Mouse (Mus musculus) midbrain, embryonic 16.5 days (tissue): ENCODE data around the gene Dnal1. TPM values are rescaled to one million over a fixed set of nuclear protein-coding genes. Genes with fewer than 3 reads are reported as not detected.

Experiments
- ATAC-seq: fragments of 200-750 bp; cut with Nextera tagmentation; 2 replicates; pipeline ENCODE4 v1.8.0; 2017; ENCODE audit warnings: moderate TSS enrichment
- H3K27ac ChIP-seq: fragments of 300-500 bp; sonication (generic); 2 replicates; pipeline ENCODE4 v1.5.1; 2014; ENCODE audit warnings: mild to moderate bottlenecking, low read length, mixed read lengths
- H3K27me3 ChIP-seq: fragments of 300-500 bp; sonication (generic); 2 replicates; pipeline ENCODE4 v1.6.1; 2014; ENCODE audit warnings: low read depth, low read length, mixed read lengths; ENCODE audit not compliant: control insufficient read depth, insufficient read depth
- H3K36me3 ChIP-seq: fragments of 300-500 bp; sonication (generic); 2 replicates; pipeline ENCODE4 v1.6.1; 2014; ENCODE audit warnings: mild to moderate bottlenecking, low read length, moderate library complexity, mixed read lengths; ENCODE audit not compliant: control insufficient read depth, insufficient read depth
- H3K4me1 ChIP-seq: fragments of 300-500 bp; sonication (generic); 2 replicates; pipeline ENCODE4 v1.6.1; 2014; ENCODE audit warnings: mild to moderate bottlenecking, low read length, mixed read lengths; ENCODE audit not compliant: control insufficient read depth, insufficient read depth
- H3K4me2 ChIP-seq: fragments of 300-500 bp; sonication (generic); 2 replicates; pipeline ENCODE4 v1.6.1; 2014; ENCODE audit warnings: mild to moderate bottlenecking, low read length, mixed read lengths
- H3K4me3 ChIP-seq: fragments of 300-500 bp; sonication (generic); 2 replicates; pipeline ENCODE4 v1.5.1; 2014; ENCODE audit warnings: low read depth, mild to moderate bottlenecking, low read length, moderate library complexity, mixed read lengths
- H3K9ac ChIP-seq: fragments of 300-500 bp; sonication (generic); 2 replicates; pipeline ENCODE4 v1.6.1; 2014; ENCODE audit warnings: low read depth, low read length, mixed read lengths
- H3K9me3 ChIP-seq: fragments of 300-500 bp; sonication (generic); replicated peaks from 2 replicates; pipeline ENCODE4 v1.6.1; 2014; ENCODE audit warnings: mild to moderate bottlenecking, low read length, mixed read lengths; ENCODE audit not compliant: control insufficient read depth, poor library complexity, severe bottlenecking
- WGBS: fragments of 180-500 bp; shearing (Covaris S2); extraction: QIAGEN DNeasy Blood & Tissue Kit; methylation state at CpG from one replicate; pipeline ENCODE4 v1.1.7; 2014; 5-methylcytosine and 5-hydroxymethylcytosine counted together
- polyA plus RNA-seq: library from polyadenylated mRNA; unstranded; fragments of >200 nt; fragmentation: Nextera tagmentation; extraction: Ambion mirVana; gene quantifications from 2 replicates; pipeline ENCODE4 v1.2.1, GENCODE M21; 2015

The Dnal1 gene
- polyA plus RNA-seq, 1 experiment from 2014 or later = 9.1 TPM

GRCm38 (mm10) chr12:84110814-84111213 lies 3.4 kb upstream of the Dnal1 start:
- ATAC-seq = no peak
- H3K9me3 ChIP-seq = no peaks in the 10 kb centered on the region
- H3K4me1 ChIP-seq = peaks cover 10% of the 10 kb centered on the region
- WGBS = 93% methylated on average over 4 of the region's 4 CpGs
- H3K27ac ChIP-seq = no peak overlapping the region
- H3K4me2 ChIP-seq = no peak overlapping the region
- no peaks in the 10 kb centered on the region for H3K27me3 ChIP-seq
- no peaks in the 10 kb centered on the region for H3K36me3 ChIP-seq
- no peak overlapping the region for H3K9ac ChIP-seq
- H3K4me3 ChIP-seq = no peak overlapping the region

- no peaks in the 10 kb centered on the region for H3K9me3 ChIP-seq
- H3K9ac ChIP-seq = no peak overlapping the region; the same call in 1 of the 2 replicates
- peaks cover 10% of the 10 kb centered on the region for H3K4me1 ChIP-seq
- H3K27me3 ChIP-seq = no peaks in the 10 kb centered on the region
- H3K4me3 ChIP-seq = peak overlapping the region; percentile 70
- H3K36me3 ChIP-seq = no peaks in the 10 kb centered on the region
- H3K27ac ChIP-seq = no peak overlapping the region
- ATAC-seq = no peak
- WGBS = 50% methylated on average over 6 of the region's 6 CpGs
- peak overlapping the region; percentile 53 for H3K4me2 ChIP-seq
Measured at GRCm38 (mm10) chr12:84113676-84114075, 490 bp upstream of the Dnal1 start.

GRCm38 (mm10) chr12:84119584-84119983 lies 5.4 kb downstream of the Dnal1 start:
- peaks cover 10% of the 10 kb centered on the region for H3K4me1 ChIP-seq
- H3K27ac ChIP-seq = no peak overlapping the region
- H3K36me3 ChIP-seq = no peaks in the 10 kb centered on the region
- H3K9ac ChIP-seq = no peak overlapping the region
- 93% methylated on average over 5 of the region's 5 CpGs for WGBS
- no peak overlapping the region for H3K4me3 ChIP-seq
- H3K4me2 ChIP-seq = no peak overlapping the region
- H3K9me3 ChIP-seq = no peaks in the 10 kb centered on the region
- no peak for ATAC-seq
- H3K27me3 ChIP-seq = no peaks in the 10 kb centered on the region

GRCm38 (mm10) chr12:84125892-84126291 lies 11.7 kb downstream of the Dnal1 start:
- 86% methylated on average over 12 of the region's 12 CpGs for WGBS

GRCm38 (mm10) chr12:84126899-84127298 lies 12.7 kb downstream of the Dnal1 start:
- Histone ChIP-seq H3K9ac (no peak overlapping the region), H3K4me1 (no peaks in the 10 kb centered on the region), H3K27me3 (no peaks in the 10 kb centered on the region), H3K4me2 (no peak overlapping the region), H3K36me3 (peaks cover 25% of the 10 kb centered on the region), H3K4me3 (no peak overlapping the region), H3K27ac (no peak overlapping the region), H3K9me3 (no peaks in the 10 kb centered on the region)
- ATAC-seq = no peak
- 85% methylated on average over 2 of the region's 2 CpGs for WGBS

More at GRCm38 (mm10) chr12:84125892-84126291, 11.7 kb downstream of the Dnal1 start:
- Histone ChIP-seq H3K4me1 (no peaks in the 10 kb centered on the region), H3K4me2 (no peak overlapping the region), H3K27ac (no peak overlapping the region), H3K4me3 (no peak overlapping the region), H3K9me3 (no peaks in the 10 kb centered on the region), H3K36me3 (peaks cover 20% of the 10 kb centered on the region; the same call in 1 of the 2 replicates), H3K9ac (no peak overlapping the region), H3K27me3 (no peaks in the 10 kb centered on the region)
- no peak for ATAC-seq

GRCm38 (mm10) chr12:84128576-84128975 lies 14.4 kb downstream of the Dnal1 start:
- H3K9me3 ChIP-seq = no peaks in the 10 kb centered on the region
- ATAC-seq = no peak
- H3K9ac ChIP-seq = no peak overlapping the region
- no peaks in the 10 kb centered on the region for H3K4me1 ChIP-seq
- WGBS = 89% methylated on average over 6 of the region's 6 CpGs
- no peak overlapping the region for H3K27ac ChIP-seq
- peaks cover 25% of the 10 kb centered on the region for H3K36me3 ChIP-seq
- no peak overlapping the region for H3K4me3 ChIP-seq
- no peaks in the 10 kb centered on the region for H3K27me3 ChIP-seq
- H3K4me2 ChIP-seq = no peak overlapping the region

GRCm38 (mm10) chr12:84129931-84130330 lies 15.8 kb downstream of the Dnal1 start:
- no peak overlapping the region for H3K4me2 ChIP-seq
- H3K4me1 ChIP-seq = no peaks in the 10 kb centered on the region
- H3K9me3 ChIP-seq = no peaks in the 10 kb centered on the region
- no peak for ATAC-seq
- 95% methylated on average over 8 of the region's 8 CpGs for WGBS
- peaks cover 25% of the 10 kb centered on the region for H3K36me3 ChIP-seq
- no peak overlapping the region for H3K27ac ChIP-seq
- H3K4me3 ChIP-seq = no peak overlapping the region
- no peak overlapping the region for H3K9ac ChIP-seq
- no peaks in the 10 kb centered on the region for H3K27me3 ChIP-seq

- Histone ChIP-seq H3K9me3 (no peaks in the 10 kb centered on the region), H3K4me3 (no peak overlapping the region), H3K27me3 (no peaks in the 10 kb centered on the region), H3K36me3 (peaks cover 24% of the 10 kb centered on the region), H3K9ac (no peak overlapping the region), H3K4me1 (no peaks in the 10 kb centered on the region), H3K27ac (no peak overlapping the region), H3K4me2 (no peak overlapping the region)
- ATAC-seq = no peak
- 63% methylated on average over 3 of the region's 3 CpGs for WGBS
Measured at GRCm38 (mm10) chr12:84132265-84132664, 18.1 kb downstream of the Dnal1 start.

- Histone ChIP-seq H3K36me3 (peaks cover 6% of the 10 kb centered on the region; the same call in 1 of the 2 replicates), H3K27me3 (no peaks in the 10 kb centered on the region), H3K4me1 (no peaks in the 10 kb centered on the region), H3K4me2 (no peak overlapping the region), H3K9ac (no peak overlapping the region), H3K4me3 (no peak overlapping the region), H3K9me3 (no peaks in the 10 kb centered on the region), H3K27ac (no peak overlapping the region)
- 92% methylated on average over 7 of the region's 7 CpGs for WGBS
- no peak for ATAC-seq
Measured at GRCm38 (mm10) chr12:84137131-84137530, 23.0 kb downstream of the Dnal1 start.
